Mouse (Mus musculus): ENCODE results near the gene 1600014C23Rik. TPM values are rescaled to one million over a fixed set of nuclear protein-coding genes. Genes with fewer than 3 reads are reported as not detected.

The 1600014C23Rik gene
- polyA plus RNA-seq, 1 experiment = 1.1 TPM

DNA sequence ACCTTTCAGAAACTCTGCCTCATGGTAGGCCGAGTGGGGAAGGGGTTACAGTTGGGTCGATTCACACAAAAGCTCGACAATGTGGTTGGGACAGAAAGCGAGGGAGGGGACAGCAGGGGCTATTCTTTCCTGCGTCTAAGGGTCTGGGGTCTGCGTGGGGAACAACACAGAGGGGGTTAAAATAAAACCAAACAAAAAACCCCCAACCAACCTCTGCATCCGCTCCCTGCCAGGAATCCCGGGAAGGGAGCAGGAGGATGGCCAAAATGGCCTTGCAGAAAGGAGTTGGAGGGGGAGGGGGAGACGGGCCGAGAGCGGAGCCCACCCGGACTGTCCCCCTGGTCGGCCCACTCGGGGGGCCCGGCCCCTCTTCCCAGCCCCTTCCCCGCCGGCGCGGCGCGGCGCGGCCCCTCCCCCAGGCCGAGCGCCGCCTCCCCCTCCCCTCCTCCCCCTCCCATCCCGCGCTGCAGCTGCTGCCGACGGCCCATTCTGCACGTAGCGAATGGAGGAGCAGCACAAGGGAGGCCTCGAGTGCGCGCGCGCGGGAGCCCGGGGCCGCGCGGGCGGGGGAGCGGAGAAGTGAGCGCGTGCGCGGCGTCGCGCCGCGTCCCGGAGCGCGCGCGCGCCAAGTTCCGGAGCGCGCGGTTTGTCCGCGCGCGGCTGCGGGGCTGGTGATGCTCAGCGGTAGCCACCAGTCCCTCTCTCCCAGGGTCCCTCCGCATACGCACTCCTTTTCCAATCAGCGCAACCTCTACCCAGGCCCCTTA is 2.9 kb upstream of the 1600014C23Rik start:
- no peak for TF ChIP-seq GATA1 (IDR thresholded peaks at IDR 0.05; ENCODE audit: low read length)

- TF ChIP-seq GATA1 (IDR thresholded peaks at IDR 0.05; ENCODE audit: low read length) = no peak
These were observed 2.0 kb upstream of the 1600014C23Rik start for GRCm38 (mm10) chr17:45735382-45736310.

DNA sequence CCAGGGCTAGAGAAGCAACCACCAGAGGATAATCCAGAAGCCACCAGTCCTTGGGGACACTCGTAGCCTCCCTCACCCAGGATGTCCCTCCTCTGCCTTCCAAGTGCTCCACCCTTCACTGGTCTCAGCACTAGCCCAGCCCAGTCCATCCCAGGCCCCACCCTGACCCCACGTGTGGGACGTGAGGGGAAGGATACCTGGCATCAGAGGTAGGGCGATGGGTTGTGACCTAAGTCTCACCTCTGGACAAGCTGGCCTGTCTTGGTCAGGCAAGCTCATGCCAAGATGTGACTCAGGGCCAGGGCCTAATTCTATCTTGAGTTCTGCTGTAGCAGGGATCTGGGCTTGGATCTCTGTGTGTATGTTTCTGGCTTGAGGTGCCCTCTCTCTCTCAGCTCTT is 1.2 kb upstream of the 1600014C23Rik start:
- no peak for TF ChIP-seq GATA1 (IDR thresholded peaks at IDR 0.05; ENCODE audit: low read length)

DNA sequence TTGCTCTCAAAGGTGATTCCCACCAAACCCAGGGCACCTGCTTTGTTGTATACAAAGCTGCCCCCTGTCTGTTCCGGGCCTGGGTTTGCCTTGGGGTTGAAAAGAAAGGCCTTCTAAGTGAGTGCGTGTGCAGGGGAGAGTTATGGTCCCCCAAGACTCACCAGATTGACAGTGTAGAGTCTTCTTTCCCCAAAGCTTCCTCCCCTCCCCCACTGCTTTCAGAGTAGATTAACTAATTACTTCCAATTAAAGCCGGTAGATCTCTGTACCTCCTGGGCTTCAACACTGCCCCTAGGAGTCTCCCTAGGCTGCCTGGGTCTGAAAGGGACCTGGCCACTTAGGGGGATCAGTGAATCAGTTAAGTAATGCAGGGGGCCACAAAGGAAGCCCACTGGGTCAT is 689 bp upstream of the 1600014C23Rik start:
- TF ChIP-seq GATA1 (IDR thresholded peaks at IDR 0.05; ENCODE audit: low read length) = no peak

DNA sequence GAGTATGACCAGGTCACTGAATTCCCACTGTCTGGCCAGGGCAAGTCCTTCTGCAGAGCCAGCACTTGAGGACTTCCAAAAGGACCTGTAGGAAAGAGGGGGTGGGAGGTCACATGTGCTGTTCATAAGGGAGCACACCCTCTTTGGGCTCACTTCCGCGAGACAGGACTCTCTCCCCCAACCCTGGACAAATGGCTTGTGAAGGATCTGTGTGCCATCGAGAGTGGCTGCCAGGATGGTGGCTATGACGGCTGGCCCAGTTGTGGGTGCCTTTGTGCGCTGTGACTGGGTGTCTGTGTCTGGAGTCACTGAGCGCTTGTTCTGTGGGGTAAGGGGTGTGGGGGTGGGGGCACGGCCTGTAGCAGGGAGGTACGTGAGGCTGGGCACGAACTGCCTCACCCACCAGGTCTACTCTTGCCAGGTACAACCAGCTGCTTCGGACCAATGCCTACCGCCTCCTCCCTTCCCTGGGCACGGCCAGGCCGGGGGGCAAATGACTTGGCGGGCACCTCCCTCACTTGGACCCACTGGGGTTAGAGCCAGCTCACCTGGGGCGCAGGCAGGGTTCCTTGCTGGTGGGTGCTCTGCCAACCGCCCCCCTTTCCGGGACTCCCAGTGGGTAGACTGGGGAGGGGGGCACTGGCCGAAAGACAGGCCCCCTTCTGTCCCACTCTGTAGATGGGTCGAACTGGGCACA is 458 bp downstream of the 1600014C23Rik start:
- no peak for TF ChIP-seq GATA1 (IDR thresholded peaks at IDR 0.05; ENCODE audit: low read length)

- TF ChIP-seq GATA1 (IDR thresholded peaks at IDR 0.05; ENCODE audit: low read length) = no peak
These were observed 2.3 kb downstream of the 1600014C23Rik start for GRCm38 (mm10) chr17:45731172-45731864.

GRCm38 (mm10) chr17:45730696-45731095 is 2.9 kb downstream of the 1600014C23Rik start:
- TF ChIP-seq GATA1 (IDR thresholded peaks at IDR 0.05; ENCODE audit: low read length) = no peak

DNA sequence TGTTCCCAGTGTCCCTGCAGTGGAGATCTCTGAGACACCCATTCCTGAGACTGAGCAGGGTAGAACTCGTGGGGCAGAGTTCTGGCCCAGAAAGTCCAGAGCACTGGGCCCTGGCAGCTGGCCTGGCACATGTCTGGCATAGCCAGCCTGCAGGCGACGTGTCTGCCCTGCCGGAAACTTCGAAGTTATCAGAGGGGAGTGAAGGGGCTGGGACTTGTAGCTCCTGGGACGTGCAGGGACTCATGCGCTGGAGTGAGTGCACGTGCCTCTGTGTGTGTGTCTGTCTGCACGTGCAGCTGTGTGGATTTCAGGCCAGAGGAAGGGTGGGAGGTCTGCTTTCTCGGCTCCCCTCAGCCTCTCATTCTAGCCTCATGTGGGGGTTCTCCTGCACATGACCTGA is 4.3 kb downstream of the 1600014C23Rik start:
- TF ChIP-seq GATA1 (IDR thresholded peaks at IDR 0.05; ENCODE audit: low read length) = no peak

DNA sequence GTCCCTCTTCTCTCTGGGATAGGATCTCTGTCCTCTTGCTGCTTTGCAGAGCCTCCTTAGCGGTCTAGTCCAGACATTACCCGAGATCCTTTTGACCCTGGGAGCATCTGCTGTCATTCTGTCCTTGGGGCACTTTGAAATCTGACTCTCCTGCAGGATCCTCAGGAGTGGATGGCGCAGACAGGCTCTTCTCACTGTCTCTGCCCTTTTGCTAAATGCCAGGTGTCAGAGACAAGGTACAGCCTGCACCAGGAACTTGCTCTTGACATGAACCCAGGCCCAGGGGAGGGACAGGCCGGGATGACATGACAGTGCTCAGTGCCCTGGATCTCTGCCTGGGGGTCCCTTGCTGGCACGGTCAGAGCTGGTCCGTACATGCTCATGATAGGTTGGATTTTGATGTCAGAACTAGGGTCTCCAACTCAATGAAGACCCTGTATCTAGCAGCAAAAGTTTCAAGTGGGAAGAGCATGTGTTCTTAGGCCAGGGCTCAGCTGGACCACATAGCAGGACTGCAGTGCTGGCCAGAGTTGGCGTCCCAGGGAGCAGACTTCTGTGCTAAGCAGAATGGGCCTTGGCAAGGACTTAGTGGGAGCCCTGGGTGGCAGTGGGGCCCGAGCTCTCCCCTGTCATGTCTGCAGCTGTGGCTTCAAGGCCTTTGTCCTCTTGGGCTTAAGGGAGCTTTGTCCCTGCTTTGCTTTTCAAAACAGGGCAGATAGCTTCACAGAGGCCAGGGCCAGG is 5.5 kb downstream of the 1600014C23Rik start:
- TF ChIP-seq GATA1 (IDR thresholded peaks at IDR 0.05; ENCODE audit: low read length) = no peak

DNA sequence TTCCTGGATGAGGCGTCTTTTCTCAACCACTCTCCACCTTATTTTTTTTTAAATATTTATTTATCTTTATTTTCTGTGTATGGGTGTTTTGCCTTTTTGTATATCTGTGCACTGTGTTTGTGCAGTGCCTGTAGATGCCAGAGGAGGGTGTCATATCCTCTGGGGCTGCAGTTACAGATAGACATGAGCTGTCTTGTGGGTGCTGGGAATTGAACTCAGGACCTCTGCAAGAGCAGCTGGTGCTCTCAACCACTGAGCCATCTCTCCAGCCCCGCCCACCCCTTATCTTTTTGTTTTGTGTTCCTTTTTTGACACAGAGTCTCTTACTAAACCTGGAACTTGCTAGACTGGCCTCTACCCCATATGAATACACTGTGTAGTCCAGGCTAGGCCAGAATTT is 6.2 kb downstream of the 1600014C23Rik start:
- TF ChIP-seq GATA1 (IDR thresholded peaks at IDR 0.05; ENCODE audit: low read length) = no peak

- TF ChIP-seq GATA1 (IDR thresholded peaks at IDR 0.05; ENCODE audit: low read length) = no peak
These were observed 7.4 kb downstream of the 1600014C23Rik start for GRCm38 (mm10) chr17:45726249-45726648.

- TF ChIP-seq GATA1 (IDR thresholded peaks at IDR 0.05; ENCODE audit: low read length) = no peak
These were observed 9.1 kb downstream of the 1600014C23Rik start for GRCm38 (mm10) chr17:45724574-45724921.

- TF ChIP-seq GATA1 (IDR thresholded peaks at IDR 0.05; ENCODE audit: low read length) = no peak
These were observed 9.7 kb downstream of the 1600014C23Rik start for GRCm38 (mm10) chr17:45723732-45724573.

DNA sequence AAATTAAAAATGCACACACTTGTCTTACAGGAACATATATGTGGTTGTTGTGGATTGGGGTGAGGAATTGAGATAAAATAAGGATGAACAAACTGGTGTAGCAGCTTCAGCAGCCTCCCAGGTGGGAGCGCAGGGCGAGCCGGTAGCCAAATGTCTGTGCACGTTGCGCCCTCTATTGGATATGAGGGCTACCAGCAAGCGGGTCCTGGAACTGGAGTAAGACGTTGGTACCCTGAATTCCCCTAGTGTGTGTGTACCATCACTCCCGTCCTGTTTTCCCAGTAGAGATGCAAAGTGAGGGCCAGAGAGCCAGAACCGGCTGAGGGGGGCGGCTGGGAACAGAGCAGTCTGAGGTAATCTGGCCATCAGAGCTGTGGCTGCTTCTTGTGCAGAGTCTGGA is 15.3 kb downstream of the 1600014C23Rik start:
- TF ChIP-seq GATA1 (IDR thresholded peaks at IDR 0.05; ENCODE audit: low read length) = no peak

Data from G1E-ER4 (cell line).